Mouse (Mus musculus): ENCODE measurements at regions not wholly inside any gene's neighbourhood (a gene's known extent, or its start where the extent isn't known, plus 50 kb on each side); places are given as distances from the start of the nearest gene placed in this dataset.

DNA sequence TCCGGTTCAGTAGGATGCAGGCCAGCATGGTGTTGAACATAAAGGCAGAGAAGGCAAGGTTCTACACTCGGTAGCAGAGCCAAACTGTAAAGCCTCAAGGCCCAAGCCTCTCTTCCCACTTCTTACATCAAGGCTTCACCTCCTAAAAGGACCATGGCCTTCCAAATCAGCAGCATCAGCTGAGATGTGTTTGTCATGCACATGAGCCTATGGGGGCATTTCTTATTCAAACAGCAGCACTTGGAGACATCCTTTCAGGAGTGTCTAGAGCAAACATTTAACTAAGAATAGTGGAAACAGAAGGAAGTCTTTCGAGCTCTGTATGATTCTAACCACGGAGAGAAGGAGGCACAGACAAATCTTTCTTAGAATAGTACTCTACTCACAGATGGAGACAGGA is 115.0 kb upstream of the Rap2b start:
- no peak for TF ChIP-seq POLR2A (IDR thresholded peaks at IDR 0.05; ENCODE audit: control insufficient read depth in 1 of 2, insufficient read depth in 1 of 2, low read depth in 1 of 2, low read length in 2 of 2, poor library complexity in 1 of 2)
- TF ChIP-seq TAL1 (IDR thresholded peaks at IDR 0.05; ENCODE audit: low read length), result no peak
- no peak for TF ChIP-seq CTCF (IDR thresholded peaks at IDR 0.05 in 2 of 3, conservative IDR thresholded peaks at IDR 0.05 in 1 of 3; ENCODE audit: control insufficient read depth in 1 of 3, insufficient read depth in 1 of 3, low read depth in 2 of 3, low read length in 3 of 3, poor library complexity in 1 of 3, severe bottlenecking in 1 of 3)
- no peak for TF ChIP-seq UBTF (IDR thresholded peaks at IDR 0.05; ENCODE audit: borderline replicate concordance, insufficient read depth, low read depth, low read length)
- TF ChIP-seq MAZ (IDR thresholded peaks at IDR 0.05; ENCODE audit: low read depth, low read length), result no peak
- no peak for TF ChIP-seq TBP (IDR thresholded peaks at IDR 0.05; ENCODE audit: low read depth, low read length)
- no peak for TF ChIP-seq POLR2AphosphoS2 (IDR thresholded peaks at IDR 0.05; ENCODE audit: low read length)
- no peak for TF ChIP-seq USF1 (IDR thresholded peaks at IDR 0.05; ENCODE audit: low read depth, low read length)
- no peak for TF ChIP-seq ZNF384 (IDR thresholded peaks at IDR 0.05; ENCODE audit: low read depth, low read length)
- no peak for TF ChIP-seq EP300 (IDR thresholded peaks at IDR 0.05; ENCODE audit: low read depth in 1 of 2, low read length in 2 of 2)
- TF ChIP-seq BHLHE40 (IDR thresholded peaks at IDR 0.05; ENCODE audit: borderline replicate concordance, low read depth, low read length), result no peak
- TF ChIP-seq JUND (IDR thresholded peaks at IDR 0.05; ENCODE audit: low read depth, low read length), result no peak
- no peak for TF ChIP-seq CHD2 (IDR thresholded peaks at IDR 0.05; ENCODE audit: low read length)

Measured in MEL (cell line).